Mouse (Mus musculus): ENCODE results near the gene Aldh1l1.
A peak's percentile ranks its signal among the peaks of the same experiment; 100 is the strongest.
"Not testable (repeated sequence)": the region's sequence is repeated elsewhere in the genome, so short reads cannot be mapped to it uniquely, and the experiment has no call there.

The Aldh1l1 gene

DNA sequence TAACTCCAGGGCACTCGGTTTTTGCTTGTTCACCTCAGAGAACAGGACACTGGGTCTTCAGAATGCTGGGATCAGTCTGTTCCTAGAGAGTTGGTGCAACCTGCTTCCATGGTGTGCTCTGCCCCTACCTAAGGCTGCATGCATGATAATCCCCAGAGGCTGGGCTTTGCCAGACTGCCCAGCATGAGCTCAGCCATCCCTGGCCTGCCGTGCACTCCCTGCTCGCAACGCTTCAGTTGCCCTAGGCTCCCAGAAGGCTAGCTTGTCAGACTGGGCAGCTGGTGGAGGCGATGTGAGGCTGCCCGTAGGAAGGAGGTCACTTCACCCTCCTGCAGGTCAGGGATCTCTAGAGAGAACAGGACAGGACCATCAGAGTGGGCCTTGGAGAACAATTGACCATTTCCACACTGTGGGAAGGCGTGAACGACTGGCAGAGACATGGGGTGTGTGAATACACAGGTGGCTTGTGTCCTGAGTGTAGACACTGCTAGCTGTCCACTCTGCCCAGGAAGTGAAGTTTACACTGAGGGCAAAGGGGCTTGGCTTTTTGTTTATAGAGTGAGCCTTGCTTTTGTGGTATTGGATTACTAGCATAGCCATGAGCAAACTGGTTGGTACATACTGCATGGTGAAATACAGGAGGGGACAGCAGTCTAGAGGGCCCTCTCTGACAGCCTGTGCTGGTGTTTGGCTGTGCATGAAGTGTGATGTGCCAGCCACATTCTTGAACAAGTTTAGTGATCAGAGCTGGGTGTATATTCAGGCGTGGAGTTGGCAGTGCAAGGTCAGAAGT lies 134.8 kb downstream of the Aldh1l1 start:
- DNase-seq (ENCODE audit: low spot score in 2 of 2), result peak in 1 of 2 experiments; percentile 28

DNA sequence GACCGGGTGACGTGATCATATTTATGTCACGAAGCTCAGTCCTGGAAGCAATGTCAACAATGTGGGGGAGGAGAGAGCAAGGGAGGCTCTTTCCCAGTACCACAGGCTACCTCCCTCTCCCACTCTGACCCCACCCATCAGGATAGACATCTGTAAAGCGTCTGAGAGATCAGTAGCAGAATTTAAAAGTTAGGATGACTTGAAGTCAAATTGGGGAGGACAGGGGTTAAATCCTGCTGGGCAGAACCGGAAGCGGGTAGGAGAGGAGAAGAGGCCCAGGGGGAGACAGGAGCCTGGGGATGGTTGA lies 135.3 kb downstream of the Aldh1l1 start:
- DNase-seq (ENCODE audit: low spot score in 2 of 2), result no peak

DNA sequence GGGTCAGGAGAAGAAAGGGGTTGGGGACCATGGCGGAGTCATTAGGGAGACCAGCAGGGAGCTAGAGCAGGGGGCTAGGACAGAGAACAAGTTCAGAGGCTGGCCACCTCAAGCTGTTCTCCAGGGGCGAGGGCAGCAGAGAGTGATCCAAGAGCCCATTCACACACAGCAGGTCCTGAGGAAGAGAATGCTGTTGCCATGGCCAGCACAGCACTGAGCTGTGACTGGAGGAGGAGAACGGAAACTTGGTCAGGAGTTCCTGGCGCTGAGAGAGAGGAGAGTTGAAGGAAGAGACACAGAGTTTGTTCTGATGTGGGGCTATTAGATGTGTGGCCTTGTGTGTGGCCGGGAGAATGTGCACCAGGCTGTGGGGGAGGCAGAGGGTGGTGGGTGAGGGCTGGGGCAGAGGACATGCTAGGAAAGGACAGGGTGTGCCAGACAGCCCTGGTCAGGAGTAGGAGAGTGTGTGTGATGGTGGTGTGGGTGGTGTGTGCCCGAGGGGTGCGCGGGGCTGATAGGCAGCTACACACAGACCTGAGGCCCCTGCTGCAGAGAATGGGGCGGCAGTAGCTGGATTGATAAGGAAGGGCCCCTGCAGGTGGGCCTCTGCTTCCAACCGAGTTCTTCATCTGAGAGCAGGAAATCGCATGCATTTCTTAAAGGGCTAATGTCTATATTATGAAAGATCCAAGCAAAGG lies 136.7 kb downstream of the Aldh1l1 start:
- DNase-seq (ENCODE audit: low spot score in 2 of 2), result peak; percentile 71 to 79

DNA sequence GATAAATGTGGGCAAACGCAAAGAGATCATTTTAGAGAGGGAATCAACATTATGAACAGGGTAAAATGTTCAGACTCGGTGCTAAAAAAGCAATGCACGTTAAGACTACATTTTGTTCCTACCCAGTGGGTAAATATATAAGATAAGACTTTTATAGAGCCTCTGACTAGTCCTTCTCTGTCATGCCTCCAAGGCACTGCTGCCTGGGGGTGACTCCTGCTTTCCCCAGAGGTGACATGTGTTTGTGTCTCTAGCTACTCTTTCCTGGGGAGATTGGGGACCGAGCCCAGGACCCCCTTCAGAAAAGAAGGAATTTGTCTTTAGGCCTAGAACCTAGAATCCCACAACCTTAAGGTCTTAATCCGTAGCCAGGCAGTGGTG lies 137.2 kb downstream of the Aldh1l1 start:
- DNase-seq (ENCODE audit: low spot score in 2 of 2), result no peak

DNA sequence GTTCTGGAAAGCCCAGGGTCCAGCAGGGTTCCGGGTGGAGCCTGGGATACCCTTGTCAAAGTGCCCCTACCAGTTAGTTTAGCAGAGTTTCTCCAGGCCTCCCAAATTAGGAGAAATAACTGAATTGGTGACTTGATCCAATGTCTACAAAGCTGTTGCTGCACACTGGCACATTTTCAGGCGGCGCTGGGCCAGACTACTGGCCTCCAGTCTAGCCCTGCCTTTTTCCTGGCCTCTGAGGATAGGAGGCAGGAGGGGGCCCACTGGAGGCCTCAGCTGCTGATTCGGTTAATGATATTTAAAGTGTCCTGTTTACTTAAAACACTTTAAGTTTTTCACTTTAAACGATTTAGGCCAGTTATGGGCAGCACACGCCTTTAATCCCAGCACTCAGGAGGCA lies 138.0 kb downstream of the Aldh1l1 start:
- DNase-seq (ENCODE audit: low spot score in 2 of 2), result peak in 1 of 2 experiments; percentile 32

DNA sequence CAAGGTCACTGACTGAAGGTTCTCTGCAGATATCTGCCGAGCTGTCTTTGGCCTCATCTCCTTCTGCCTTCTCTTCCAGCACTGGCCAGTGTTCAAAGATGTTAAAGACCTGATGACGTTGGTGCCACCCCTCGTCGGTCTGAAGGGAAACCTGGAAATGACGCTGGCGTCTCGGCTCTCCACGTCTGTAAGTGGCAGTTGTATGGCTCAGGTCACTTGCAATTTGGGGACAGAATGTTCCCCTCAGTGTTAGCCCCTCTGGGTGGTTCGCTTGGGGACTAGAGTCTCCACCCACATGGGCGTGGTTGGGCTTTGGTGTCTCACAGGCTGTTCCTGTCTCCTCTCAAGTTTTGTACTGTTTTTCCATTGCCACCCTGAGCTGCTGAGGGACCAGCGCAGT lies 138.5 kb downstream of the Aldh1l1 start:
- DNase-seq (ENCODE audit: low spot score in 2 of 2), result peak in 1 of 2 experiments; percentile 63

DNA sequence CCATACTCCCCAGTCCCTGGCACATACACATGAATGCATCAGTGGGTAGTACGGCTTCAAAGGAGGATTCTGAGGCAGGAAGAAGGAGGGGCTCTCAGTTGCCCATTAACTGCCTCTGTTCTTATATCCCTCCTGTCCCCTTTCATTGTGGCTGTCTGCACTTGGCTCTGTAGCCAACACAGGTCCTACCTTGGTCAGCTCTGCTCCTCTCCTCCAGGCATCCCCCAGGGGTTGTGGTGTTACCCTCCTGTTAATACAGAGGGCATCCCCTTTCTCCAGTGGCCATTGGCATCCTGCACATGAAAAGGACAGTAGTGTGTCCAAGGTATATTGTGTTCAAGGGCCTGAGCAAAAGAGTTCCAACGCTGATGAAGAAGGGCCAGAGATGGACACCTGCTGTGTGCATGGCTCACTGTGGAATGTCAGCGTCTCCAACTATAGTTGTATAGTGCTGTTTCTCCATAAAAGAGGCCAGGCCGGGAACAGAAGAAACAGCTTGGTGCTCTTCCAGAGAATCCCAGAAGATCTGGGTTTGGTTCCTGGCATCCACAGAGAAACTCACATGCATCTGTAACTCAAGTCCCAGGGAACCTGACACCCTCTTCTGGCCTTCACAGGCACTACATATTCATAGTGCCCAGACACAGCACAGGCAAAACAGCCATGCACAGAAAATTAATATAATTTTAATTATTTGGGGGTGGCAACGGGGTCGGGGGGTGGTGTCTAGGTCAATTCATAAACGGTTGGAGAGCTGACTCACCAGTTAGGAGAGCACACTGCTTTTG lies 139.2 kb downstream of the Aldh1l1 start:
- DNase-seq (ENCODE audit: low spot score in 2 of 2), result peak in 1 of 2 experiments; percentile 28

DNA sequence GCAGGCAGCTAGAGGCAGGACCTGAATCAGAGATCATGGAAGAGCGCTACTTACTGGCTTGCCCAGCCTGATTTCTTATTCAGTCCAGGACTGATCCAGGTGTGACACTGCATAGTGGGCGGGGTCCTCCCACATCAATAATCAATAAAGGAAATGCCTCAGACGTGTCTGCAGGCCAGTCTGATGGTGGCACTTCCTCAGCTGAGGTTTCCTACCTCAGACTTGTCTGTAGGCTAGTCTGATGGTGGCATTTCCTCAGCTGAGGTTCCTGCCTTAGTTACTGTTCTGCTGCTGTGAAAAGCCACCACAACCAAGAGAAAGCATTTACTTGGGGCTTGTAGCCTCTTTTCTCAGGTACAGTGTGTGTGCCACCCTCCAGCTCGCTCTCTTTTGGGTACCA lies 141.3 kb downstream of the Aldh1l1 start:
- no peak for DNase-seq (ENCODE audit: low spot score in 2 of 2)

DNA sequence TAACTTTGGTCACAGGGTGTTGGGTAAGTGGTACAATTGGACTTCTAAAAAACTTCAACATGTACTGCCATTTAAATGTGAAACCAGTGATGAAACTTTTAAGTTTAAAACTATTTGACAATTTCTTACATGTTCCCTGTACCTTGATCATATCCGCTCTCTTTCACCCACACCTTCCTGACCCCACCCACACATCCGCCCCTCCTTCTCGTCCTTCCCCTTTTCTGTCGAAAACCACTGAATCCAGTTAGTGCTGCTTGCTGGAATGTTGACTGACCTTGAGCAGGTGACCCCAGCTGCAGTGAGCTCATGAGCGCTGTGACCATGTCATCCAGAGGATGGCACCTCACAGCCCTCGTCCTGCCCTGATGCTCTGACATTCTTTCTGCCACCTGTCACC lies 143.3 kb downstream of the Aldh1l1 start:
- DNase-seq (ENCODE audit: low spot score in 2 of 2), result no peak

DNA sequence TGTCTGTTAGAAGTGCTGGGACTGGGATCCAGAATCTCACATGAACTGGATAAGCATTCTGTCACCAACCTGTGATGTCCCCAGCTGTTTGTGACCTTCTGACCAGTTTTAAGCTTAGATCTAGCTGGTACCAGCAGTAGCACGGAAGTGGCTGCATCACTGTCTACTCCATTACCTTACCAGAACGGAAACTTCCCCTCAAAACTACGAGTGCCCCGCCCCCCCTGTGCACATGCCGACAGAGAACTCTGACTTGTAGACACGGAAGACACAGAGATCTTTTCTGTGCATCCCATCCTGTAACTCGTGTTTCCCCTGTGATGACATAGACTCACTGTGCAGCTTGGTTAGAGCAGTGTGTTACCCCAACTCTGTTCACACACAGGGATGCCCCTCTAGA lies 144.2 kb downstream of the Aldh1l1 start:
- no peak for DNase-seq (ENCODE audit: low spot score in 2 of 2)

DNA sequence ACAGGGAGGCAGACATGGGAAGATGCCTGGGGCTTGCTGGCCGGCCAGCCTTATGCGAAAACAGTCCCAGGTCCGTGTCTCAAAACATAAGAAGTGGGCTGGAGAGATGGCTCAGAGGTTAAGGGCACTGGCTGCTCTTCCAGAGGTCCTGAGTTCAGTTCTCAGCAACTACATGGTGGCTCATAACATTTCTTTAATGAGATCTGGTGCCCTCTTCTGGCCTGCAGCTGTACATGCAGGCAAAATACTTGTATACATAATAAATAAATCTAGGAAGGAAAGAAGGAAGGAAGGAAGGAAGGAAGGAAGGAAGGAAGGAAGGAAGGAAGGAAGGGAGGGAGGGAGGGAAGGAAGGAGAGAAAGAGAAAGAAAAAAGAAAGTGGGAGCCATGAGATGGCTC lies 146.3 kb downstream of the Aldh1l1 start:
- not testable (repeated sequence) for DNase-seq (ENCODE audit: low spot score in 2 of 2)

DNA sequence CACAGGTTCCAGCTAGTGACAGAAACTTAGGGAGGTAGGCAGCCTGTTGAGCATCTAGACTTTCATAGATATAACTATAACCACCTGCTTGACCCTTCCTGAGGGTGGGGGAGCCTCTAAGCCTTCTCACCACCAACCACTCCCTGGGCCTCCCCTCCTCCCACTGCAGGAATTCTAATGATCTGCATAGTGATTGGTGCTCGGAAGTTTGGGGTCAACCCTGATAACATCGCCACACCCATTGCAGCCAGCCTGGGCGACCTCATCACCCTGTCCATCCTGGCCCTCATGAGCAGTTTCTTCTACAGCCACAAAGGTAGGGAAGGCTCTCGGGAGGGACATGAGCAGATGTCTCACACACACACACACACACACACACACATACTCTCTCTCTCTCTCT lies 148.9 kb downstream of the Aldh1l1 start:
- DNase-seq (ENCODE audit: low spot score in 2 of 2), result no peak

DNA sequence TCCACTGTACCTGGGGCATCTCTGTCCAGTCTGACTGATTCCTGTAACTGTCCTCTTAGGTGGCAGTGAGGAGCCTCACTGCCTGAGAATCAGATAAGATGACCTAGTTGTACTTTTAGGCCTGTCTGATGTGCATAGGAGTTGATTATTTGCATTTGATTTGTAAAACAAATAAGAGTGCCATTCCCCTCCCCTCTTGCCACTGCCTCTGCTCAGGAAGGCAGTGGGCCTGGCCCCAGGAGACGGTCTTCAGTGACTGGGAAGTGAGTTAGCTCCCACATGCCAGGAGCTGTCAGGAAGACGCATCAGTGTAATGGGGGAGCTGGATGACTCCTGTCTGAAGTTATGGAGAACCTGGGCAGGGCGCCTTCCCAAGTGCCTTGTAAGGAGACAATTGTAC lies 149.4 kb downstream of the Aldh1l1 start:
- no peak for DNase-seq (ENCODE audit: low spot score in 2 of 2)

DNA sequence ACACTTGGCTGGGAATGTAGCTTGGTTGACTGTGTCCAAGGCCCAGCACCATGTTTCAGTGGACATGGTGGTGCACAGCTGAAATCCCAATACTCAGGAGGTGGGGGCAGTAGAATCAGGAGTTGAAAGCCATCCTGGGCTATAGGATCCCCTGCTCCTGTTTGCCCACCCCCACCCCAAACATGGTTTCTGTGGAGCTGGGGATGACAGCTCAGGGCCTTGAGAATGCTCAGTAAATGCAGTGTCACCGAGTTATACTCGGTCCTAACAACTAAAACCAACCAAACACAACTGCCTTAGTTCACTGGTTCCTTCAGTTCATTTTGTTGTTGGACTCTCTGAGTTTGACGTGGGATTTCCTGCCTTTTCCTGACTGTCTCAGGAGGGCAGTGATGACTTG lies 156.8 kb downstream of the Aldh1l1 start:
- no peak for DNase-seq (ENCODE audit: low spot score in 2 of 2)

DNA sequence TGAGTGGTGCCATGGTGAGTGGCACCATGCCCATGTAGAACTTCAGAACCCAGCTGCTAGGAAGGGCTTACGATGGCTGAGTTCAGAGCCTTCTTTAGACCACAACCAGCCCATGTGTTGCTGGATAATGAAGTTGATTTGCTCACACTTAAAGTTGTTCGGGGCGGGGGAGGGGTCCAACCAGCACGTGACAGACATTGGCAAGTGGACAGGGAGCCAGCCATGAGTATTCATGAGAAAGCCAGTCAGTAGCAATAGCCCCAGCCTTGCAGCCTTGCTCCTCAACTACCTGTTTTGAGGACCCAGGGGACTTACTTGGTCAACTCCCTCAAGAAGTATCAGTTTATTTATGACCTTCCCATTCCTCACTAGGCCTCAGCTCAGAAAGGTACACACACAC lies 158.7 kb downstream of the Aldh1l1 start:
- DNase-seq (ENCODE audit: low spot score in 2 of 2), result no peak

DNA sequence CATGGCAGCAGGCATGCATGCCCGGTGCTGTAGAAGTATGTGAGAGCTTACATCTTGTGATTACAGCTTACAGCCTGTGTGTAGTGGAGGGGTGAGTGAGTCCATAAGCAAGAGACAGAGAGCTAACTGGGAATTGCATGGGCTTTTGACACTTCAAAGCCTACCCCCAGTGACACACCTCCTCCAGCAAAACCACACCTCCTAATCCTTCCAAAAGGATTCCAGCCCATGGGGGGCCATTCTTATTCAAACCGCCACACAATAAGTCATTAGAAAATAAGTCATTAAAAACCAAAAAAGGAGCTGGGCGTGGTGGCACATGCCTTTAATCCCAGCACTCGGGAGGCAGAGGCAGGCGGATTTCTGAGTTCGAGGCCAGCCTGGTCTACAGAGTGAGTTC lies 162.2 kb downstream of the Aldh1l1 start:
- DNase-seq (ENCODE audit: low spot score in 2 of 2), result no peak

DNA sequence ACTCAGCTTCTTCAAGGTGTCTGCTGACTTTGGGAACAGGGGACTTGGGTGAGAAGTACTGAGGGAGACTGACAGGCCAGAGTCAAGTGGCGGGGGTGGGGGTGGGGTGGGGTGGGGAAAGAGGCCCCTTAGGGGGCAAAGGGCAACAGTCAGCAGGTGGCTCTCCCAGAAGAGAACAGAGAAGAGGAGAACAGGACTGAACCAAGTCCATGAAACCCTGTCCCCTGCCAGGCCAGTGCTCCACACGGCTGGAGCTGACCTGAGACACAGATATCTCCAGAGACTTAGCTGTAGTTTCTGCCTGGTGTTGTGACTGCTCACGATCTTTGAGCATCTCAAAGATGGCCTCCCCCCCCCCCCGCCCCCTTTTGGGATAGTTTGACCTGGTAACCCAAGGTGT lies 163.1 kb downstream of the Aldh1l1 start:
- no peak for DNase-seq (ENCODE audit: low spot score in 2 of 2)

All from spleen, postnatal 4 days (tissue).